Mouse (Mus musculus) heart, adult 18-20 months (tissue): ENCODE measurements around the gene Sorl1. TPM values are rescaled to one million over a fixed set of nuclear protein-coding genes. Genes with fewer than 3 reads are reported as not detected.

Source experiments
- DNase-seq, 2 experiments: peaks; one replicate each; pipeline ENCODE4 v3.0.0; 2021 to 2022; ENCODE audit warnings: mixed read lengths in 1 of 2
- long read RNA-seq, 2 experiments: library from polyadenylated mRNA; stranded (forward); transcript quantifications; one replicate each; pipeline ENCODE4 v2.0.0; 2021
- total RNA-seq, 2 experiments: library from RNA; stranded (reverse); gene quantifications; 2 replicates each; pipeline ENCODE4 v1.2.3; 2021

Gene Sorl1
- 10 to 100 TPM; 13.0 to 19.8 TPM for total RNA-seq
- long read RNA-seq, experiment 1, full-length matches to known transcripts: 1 of 8 reads
- long read RNA-seq, experiment 1, partial matches to known transcripts: 4 of 8 reads
- long read RNA-seq, experiment 1, other reads (novel, unspliced or antisense): 3 of 8 reads
- long read RNA-seq, experiment 2, full-length matches to known transcripts: 1 of 3 reads
- long read RNA-seq, experiment 2, partial matches to known transcripts: 2 of 3 reads
- long read RNA-seq, experiment 2, other reads (novel, unspliced or antisense): 0 of 3 reads

DNA sequence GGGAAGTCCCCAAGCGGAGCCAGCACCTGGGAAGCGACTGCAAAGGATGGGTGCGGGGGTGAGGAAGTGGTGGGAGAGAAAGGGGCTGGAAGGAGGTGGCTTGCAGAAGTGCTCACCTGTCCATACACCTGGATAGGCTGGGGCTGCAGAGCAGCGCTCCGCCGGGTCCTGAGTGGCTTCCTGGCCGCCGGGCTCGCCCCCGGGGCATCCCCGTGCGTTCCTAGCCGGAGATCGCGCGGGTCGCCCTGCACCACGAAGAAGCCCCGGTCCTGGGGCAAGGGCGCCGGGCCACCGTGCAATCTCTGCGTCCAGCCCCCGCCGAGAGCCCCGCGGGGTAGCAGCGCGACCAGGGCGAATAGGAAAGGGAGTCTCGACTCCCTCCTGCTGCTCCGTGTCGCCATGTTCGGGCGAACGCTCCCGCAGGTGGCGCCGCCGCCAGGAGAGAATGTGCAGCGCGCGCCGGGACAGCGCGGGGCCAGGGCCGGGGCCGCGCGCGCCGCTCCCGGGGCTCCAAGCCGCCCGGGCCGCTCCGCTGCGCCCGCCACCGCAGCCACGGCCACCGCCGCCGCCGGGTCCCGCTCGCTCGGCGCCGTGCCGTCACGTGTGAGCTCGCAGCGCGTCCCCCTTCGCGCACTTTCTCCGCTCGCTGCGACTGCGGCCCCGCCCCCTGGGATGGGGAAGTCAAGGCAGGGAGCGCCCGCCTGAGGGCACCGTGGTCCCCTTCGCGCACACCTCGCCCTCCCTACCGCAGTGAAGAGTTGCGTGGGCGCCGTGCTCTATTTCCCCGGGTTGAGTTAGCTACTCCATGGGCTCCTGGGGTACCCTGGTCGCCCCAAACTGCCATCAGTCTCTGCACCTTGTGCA is at the start of gene Sorl1:
Sorl1 (minus strand) TSS at position 585 of the 864 bp plus-strand sequence.
- peak; percentile 64 to 81 for DNase-seq

DNA sequence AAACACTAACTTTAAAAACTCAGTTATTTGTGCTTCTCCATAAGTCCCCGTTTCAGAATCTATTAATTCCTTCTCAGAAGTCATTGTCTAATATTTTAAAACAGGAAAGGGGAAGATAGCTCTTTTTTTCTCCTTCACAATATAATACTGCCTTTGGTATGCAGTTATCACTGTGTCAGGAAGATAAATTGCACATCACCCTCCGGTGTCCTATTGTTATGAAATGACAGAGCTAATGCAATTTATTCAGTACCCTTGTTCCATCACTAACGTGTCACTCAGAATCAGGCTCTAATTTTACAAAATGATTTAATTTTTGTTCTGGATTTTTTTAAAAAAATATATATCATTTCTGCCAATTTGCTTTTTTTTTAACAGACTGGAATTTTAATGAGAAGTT is 49.7 kb upstream of the Sorl1 start:
- DNase-seq: no peak

DNA sequence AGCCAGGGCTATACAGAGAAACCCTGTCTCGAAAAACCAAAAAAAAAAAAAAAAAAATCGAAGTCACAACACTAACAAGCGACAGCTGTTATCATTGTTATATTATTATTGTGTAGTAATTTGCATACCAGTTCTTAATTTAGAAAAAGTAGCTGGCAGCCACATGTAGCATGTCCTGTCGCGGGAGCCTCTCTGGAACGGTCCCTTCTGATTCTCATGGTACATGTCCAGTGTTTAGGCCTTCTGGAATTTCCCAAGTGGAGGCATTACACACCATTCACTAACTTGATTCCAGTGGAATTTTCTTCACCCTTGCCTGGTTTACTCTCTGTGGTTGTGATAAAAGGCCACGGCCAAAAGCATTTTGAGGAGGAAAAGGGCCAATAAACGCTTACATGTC is 45.4 kb upstream of the Sorl1 start:
- DNase-seq: no peak

DNA sequence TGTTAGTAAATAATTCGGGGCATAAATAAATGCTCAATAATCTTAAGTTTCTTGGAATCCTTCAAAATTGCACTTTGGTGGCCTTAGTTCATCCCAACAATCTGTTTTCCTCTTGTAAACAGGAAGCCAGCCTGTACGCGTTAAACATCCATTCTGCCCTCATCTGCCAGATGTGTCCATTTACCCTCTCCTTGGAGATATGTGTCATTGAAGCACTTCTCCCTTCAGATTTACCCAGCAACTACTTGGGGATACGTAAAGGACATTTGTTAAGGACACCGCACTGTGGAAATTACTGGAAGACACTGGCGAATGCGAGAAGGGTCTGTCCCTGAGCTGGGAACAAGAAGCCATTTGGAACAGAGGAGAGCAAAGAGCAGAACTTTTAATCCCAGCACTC is 44.9 kb upstream of the Sorl1 start:
- no peak for DNase-seq

DNA sequence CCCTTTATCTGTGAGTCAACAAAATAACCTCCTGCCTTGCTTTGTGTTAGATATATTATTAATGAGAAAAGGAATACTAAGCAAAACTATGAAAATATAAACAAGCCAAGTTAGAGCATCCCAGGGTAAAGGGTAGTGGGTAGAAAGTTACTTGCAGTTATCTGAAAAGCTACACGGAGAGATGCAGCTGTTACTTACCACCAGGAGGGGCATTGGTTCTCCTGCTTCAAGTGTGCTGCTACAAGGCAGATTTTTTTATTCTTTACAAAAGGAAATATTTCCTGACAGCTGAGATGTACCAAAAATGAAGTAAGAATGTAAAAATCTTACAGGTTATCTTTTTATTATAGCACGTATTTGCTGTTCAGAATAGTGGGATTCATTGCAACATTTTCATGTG is 40.8 kb upstream of the Sorl1 start:
- DNase-seq: no peak

DNA sequence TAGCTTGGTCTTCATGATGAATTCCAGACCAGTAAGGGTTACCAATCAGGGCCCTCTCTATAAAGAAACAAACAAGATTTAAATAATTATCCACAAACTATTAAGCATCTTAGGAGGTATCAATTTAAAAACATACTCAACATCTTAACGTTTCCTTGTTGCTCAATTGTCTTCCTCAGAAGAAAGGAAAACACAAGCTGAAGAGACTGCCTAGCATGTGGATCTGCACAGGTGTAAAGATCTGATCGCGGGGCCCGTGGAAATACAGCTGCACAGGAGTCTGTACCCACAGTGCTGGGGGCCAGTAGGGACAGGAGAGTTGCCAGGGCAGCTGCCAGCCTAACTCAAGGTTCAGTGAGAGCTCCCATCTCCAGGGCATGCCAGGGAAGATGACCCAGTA is 38.9 kb upstream of the Sorl1 start:
- no peak for DNase-seq

DNA sequence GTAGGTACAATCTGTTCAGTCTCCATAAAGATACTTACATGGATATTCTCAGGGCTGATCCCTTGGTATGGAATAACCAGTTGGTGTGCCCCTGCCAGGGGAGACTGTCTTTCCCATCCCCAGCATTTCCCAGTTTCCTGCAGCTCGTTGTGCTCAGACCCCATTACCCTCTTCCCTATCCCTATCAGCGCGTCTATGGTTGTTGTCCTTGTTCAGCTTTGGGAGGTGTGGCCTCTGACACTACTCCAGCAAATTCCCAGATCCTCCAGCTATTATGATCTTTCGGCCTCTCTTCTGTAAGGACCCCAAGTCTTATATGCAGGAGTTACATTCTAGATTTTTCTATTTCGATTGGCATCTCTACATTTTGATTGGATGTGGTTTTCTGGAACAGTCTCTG is 35.3 kb upstream of the Sorl1 start:
- DNase-seq: no peak

DNA sequence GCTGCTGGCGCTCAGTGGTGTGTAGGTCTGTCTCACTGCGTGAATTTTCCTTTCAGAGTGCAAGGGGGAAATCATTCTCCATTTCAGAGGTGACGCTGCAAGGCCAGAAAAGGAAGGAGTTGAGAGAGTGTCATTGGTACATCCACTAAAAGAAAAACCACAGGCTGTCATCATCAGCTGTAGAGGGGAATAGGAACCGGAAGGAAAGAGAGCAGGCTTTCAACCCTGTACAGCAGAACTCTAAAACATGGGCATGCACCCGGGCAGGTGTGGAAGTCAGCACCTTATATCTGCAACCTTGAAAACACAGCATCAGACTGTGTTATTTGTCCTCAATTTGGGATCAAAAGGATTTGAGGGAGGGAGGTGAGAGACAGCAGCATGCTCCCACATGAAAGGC is 34.6 kb upstream of the Sorl1 start:
- no peak for DNase-seq

DNA sequence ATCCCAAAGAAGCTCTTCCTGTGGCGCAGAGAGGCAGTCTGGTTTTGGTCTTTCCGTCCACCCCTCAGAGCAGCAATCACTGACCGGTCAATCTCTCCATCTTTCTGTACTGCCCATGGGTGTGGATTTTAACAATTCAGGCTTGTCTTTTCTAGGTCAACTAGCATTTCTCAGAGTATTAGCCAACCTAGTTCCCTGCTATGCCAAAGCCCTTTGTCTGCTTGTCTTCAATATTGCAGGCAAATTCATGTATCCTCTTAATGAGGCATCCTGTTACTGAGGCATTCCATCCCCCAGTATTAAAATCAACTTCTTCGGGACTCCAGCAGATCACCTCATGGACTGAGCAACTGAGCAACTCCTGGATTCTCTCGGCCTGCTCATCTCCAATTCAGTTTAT is 33.9 kb upstream of the Sorl1 start:
- no peak for DNase-seq

DNA sequence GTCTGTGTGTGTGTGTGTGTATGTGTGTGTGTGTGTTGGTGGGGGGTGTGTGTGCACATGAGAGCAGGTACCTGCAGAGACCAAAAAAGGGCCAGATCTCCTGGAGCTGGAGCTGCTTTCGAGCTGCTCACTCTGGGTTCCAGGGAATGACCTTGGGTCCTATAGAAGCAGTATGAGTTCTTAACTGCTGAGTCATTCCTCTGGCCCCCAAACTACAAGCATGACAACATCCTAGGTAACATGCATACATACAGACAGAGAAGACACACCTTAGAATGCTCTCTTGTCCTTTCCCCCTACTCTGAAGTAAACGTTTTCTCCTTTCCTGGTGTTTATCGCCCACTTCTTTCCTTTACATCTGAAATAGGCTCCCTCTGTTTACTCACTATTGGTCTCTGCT is 32.5 kb upstream of the Sorl1 start:
- no peak for DNase-seq

DNA sequence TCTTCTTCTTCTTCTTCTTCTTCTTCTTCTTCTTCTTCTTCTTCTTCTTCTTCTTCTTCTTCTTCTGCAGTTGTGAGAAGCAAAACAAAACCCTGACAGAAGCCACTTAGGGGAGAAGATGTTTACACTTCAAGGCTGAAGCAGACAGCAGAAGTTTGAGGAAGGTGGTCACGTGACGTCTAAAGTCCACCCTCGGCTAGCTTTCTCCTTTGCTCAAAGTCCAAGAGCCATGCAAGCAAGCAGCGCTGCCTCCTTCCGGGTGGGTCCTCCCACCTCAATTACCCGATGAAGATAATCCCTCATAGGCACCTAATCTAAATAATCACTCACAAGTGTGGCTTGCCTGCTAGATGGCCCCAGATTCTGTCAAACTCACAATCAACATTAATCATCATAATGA is 30.6 kb upstream of the Sorl1 start:
- DNase-seq: no peak

DNA sequence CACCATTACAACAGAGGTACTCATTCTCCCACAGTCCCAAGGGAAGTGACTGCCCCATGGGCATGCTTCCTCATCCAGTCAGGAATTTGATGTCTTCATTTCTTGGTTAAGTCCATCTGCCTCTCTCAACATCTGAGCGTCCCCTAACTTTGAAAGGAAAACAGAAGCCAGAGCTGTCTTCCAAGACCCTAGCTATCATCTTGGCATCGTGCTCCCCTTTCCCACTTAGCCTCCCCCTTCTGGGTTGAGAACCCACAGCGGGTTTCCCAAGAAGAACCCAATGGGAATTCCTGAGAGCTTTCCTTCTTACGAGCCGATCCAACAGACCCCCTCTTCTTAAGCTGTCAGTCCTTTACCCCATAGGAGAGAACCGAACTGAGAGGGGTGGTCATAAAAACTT is 24.7 kb upstream of the Sorl1 start:
- no peak for DNase-seq

DNA sequence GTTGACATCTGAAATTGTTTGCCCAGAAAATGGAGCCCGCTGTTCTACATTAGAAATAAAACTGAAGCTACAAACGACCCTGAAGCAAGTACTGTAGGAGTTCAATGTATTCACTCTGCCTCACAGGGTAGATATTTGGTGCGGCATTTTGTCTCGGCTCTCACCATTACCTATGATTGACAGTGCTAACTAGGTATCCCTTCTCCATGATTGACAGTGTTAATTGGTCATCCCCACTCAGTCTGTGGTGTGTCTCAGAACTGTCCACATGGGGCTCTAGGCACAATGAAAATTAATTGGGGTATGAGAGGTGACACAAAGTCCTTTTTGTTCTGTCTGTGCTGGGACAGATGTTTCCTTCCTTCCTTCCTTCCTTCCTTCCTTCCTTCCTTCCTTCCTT is 23.9 kb upstream of the Sorl1 start:
- DNase-seq: no peak

DNA sequence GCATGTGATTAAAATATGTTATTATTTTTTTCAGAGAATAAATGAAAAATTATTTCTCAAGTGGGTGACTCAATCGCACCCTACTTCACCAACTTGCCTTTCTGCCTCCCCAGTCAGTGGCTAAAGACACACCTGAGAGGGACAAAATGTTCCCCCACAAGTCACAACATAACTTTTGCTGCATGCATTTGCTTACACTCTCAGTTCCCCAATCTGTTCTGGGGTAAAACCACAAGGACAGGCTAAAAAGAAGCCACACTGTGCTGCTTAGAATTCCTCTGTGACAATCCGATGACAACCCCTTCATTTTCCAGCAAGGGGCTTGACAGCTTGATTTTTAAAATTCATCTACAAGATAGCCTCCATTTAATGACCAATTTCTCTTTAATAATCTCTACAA is 22.4 kb upstream of the Sorl1 start:
- peak in 1 of 2 experiments; percentile 35 for DNase-seq

DNA sequence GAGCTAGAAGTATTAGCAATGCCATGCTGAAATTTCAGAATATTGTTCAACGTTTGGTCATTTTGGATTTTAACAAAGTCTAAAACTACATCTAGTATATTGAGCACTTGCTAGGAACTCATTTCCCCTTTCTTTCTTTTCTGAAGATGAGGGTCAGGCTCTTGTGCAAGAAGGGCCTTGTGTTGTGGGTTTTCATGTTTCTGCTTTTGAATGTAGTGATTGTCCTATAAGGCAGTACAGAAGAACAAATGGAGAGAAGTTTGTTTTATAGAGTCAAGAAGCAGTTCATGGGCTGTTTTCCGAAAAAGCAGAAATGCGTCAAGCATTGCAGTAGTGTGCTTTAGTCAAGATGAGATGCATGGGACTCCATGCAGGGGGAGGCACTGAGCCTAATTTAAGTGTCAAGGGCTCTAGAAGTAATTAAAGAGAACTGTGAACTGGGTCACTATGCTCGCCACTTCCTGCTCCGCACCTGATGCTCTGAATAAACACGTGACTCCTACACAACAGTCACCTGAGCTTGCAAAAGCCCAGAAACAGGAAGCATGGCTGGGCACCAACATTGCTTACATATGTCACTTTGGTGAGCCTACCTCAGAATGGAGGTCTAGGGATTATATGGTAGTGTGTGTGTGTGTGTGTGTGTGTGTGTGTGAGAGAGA is 17.6 kb upstream of the Sorl1 start:
- peak in 1 of 2 experiments; percentile 9 for DNase-seq

DNA sequence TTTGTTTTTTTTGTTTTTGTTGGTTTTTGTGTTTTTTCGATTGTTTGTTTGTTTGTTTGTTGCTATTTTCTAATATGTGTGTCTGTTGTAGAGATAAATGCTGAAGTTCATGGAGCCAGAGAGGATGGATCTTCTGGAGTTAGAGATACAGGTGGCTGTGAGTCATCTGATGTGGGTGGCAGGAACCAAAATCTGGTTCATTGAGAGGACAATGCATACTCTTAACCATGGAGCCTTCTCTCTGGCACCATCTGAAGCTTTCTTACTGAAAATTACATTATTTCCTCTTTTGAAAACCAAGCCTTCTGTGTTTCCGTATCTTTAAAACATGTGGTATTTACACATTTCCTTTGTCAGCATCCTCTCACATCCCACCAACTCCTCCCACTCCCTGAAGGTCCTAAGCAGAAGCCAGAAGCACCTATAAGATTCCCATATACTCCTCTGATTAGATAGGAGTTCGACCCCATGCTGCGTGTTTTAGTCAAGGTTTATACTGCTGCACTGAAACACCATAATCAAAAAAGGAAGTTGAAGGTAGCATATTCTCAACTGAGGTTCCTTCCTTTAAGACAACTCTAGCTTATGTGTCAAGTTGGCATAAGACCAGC is 14.3 kb upstream of the Sorl1 start:
- no peak for DNase-seq

DNA sequence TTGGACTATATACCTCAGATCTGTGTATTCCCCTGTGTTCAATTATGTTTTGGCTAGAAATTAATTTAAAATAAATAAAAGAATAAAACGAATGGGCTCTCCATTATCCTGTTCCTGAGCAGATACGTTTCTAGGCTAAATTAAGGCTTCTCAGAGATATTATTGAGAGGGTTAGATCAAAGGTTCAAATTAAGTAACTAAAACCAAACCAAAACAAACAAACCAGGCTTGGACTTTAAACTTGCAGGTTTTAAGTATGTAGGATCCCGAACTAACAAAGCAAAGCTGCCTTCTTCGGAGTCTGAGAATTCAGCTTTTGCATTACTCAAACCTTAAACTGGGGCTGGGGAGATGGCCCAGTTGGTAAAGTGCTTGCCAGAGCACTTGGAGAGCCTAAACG is 13.5 kb upstream of the Sorl1 start:
- DNase-seq: no peak

DNA sequence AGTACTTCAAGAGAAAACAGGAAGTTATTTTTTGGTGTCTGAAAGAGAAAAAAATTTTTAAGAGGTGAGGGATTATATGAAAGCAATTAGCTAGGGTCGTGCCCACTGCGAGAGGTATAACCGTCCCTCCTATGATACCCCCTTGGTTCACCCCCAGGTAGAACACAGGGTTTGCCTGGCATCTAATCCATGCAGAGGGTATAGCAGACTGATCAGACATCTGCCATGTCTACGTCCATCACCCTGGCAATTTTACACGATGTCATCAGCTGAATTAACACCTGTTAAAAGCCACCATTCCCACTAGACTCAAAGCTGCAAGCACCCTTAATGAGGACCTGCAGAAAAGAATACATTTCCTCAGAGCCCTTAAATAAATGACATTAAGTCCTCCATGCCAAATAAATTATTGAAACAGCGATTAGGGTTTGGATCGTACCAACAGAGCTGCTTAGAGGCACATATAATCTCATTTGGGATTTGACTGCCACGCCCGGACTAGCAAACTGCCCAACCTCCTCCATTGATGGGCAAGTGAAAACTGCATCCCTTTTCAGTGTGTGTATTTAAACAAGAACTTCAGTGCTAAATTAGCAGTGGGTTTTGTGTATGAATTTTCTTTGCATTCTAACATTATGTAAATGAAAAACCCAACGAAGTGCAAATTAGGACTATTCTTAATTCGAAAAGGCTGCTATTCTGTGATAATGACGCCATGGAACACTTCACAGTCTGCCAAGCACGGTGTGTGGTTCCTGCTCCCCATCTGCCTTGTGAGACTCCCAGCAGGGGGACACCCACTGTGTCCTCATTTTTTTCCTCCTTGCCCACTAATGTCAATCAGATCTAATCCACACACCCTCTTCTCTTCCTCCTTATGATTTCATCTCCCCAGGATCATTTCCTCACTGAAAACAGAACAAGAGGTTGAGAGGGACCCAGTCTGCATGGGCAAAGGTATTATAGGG is 7.0 kb upstream of the Sorl1 start:
- no peak for DNase-seq

DNA sequence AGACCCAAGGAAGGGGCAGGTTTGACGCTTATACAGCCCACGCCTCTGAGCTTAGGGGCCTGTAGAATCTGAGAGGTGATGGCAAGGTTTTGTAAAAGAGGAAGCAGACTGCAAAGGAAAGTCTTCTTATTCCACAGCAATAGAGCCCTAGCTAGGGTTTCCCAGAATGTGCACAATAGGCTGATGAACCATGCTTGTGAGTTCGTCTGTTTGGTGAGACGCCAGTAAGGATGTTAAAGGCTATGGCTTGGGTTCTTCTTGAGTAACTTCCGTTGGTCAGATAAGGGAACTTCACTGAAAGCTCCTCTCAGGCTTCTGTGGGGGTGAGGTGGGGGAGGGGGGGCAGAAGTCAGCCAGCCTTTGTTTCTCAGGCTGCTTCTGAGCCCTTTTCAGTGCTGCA is 3.9 kb upstream of the Sorl1 start:
- DNase-seq: peak in 1 of 2 experiments; percentile 35

DNA sequence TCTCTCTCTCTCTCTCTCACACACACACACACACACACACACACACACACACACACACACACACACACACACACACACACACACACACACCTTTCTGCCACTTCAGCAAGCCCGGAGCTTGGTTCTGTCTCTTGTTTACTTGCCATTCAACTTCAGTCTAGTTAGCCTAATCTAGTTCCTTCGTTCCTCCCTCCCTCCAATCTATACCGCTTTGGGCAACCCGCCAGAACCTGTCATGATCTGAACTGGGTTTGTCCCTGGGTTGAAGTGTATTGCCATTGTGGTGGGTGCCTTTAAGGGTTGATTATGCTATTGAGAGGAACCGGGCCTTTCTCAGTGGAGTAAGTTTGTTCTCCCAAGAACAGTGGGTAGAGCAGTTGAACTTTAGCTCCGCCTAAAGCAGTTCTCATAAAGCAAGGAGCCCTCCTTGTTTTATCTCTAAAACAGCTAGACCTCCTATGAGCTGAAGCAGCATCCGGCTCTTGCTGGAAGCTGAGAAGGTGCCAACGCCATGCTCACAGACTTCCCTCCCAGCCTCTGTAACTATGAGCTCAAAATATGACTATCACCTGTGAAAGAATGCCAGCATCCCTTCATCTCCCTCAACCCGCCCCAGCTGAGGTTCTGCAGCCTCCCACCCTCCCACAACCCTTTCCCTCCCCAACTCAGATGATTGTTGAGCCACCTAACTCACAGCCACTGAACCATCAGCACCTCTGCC is 1.3 kb upstream of the Sorl1 start:
- no peak for DNase-seq

DNA sequence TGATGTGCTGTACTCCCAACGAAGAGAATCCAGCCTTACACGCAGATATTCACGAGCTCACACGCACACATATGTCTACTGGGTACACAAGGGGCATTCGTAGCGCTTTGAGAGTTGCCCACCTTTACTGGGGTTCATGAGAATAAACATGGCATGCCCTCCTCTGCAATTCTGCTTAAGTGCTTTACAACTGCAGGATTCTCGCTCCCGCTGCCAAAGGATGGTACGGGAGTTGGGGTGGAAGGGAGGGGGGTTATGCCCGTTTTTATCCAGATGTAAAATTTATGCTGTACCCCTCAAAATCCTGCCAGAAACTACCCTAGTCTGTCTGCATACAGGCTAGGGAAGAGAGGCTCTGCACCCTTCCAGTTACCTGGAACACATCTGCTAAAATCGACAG is 893 bp downstream of the Sorl1 start:
- DNase-seq: no peak
